Mouse (Mus musculus) lung, adult 2 months (tissue): ENCODE data around the gene Orai3.
A peak's percentile ranks its signal among the peaks of the same experiment; 100 is the strongest.

Source experiments
- CTCF ChIP-seq: fragments of 200-500 bp; IDR thresholded peaks from 2 replicates; pipeline ENCODE4 v1.5.1; 2011; ENCODE audit warnings: mild to moderate bottlenecking, low read length, control low read depth; ENCODE audit not compliant: insufficient read depth
- POLR2A ChIP-seq: fragments of 200-500 bp; IDR thresholded peaks from 2 replicates; pipeline ENCODE4 v1.6.1; 2011; ENCODE audit warnings: low read depth, mild to moderate bottlenecking, control low read depth, low read length, borderline replicate concordance; ENCODE audit errors: extremely low read depth

GRCm38 (mm10) chr7:127745652-127746493 is 23.7 kb upstream of the Orai3 start:
- TF ChIP-seq CTCF (no peak), POLR2A (peak; percentile 81; the same call in 1 of the 2 replicates)
